Mouse (Mus musculus): ENCODE results near the gene Lrrc4b. TPM values are rescaled to one million over a fixed set of nuclear protein-coding genes. Genes with fewer than 3 reads are reported as not detected.

Lrrc4b gene
- not detected for polyA plus RNA-seq (2017; shearing (Covaris generic))

GRCm38 (mm10) chr7:44428968-44429521 is at the start of gene Lrrc4b:
Gene Lrrc4b, plus strand, starts transcription at chr7:44429018.

GRCm38 (mm10) chr7:44383980-44384715 is 44.7 kb upstream of the Lrrc4b start, which contains the start of gene Syt3:
Gene Syt3, plus strand, starts transcription at chr7:44384102.

DNA sequence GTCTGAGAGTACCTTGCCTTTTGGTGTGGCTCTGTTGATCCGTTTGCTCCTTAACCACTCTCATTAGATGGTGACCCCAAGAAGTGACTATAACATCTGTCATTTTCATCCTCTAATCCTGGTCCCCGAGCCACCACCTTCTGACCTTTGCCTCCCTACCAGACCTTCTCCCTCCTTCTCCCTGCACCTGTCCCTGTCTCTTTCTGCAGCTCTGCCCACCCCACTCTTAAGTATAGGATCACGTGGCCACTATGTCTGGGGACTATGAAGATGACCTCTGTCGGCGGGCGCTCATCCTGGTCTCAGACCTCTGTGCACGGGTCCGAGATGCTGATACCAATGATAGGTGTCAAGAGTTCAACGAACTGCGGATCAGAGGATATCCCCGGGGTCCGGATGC is 43.1 kb upstream of the Lrrc4b start, which contains the start of gene 1700008O03Rik:
Gene 1700008O03Rik (minus strand): TSS at position 101 of the 400 bp plus-strand sequence.

DNA sequence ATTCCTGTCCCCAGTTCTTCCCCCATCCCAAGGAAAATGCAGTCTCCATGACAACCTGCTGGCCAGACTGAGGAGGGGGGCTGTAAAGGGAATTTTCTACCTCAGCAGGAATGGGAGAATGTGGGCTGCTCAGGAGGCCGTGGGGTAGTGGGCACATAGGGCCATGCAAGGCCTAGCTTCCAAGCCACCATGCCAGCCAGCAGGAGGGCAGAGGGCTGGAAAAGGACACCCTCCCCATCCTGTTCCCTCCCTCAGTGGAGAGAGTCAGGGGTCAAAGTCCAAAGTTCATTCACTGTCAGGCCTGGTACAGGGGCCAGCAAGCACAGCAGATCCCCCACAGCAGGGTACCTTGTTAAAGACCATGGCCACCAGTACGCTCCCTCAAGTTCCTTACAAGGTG is 36.3 kb downstream of the Lrrc4b start, which contains the start of gene Aspdh:
Gene Aspdh (plus strand): TSS at position 281 of the 400 bp plus-strand sequence.

DNA sequence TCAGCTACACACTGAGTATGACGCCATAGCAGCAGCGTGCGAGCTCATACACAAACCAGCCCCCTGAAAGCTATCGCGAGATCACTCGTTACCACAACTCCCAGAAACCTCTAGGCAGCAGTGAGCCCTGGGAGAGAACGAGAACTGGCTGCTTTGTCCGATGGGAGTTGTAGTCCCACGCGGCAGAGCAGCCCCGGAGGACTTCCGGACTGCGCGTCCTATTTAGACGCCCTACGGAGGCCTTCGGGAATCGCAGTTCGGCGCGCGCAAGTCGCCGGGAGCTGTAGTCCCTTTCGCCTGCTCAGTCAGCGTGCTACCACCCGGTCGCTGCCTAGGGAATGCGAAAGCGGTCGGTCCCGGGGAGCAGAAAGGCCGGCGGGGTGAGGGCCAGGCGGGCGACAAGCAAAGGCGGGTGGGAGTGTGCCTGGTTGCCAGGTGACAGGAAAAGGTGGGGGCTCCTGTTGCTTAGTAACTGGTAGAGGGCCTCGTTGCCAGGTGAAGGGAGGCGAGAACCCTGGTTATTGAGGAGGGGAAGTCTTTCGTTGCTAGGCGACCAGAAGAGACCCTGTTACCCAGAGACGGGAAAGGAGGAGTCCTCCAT is 39.1 kb downstream of the Lrrc4b start, which contains the start of gene Josd2:
Gene Josd2 (plus strand): TSS at position 170 of the 601 bp plus-strand sequence.

GRCm38 (mm10) chr7:44495992-44496770 is 67.4 kb downstream of the Lrrc4b start, which contains the start of the genes Emc10 and Fam71e1:
Gene Emc10, minus strand, starts transcription at chr7:44496529.
Gene Fam71e1, plus strand, starts transcription at chr7:44496581.

Other genes with a start within 250 kb of the Lrrc4b start
- not detected for gene Klk1b24, start 240.8 kb upstream of the Lrrc4b start, polyA plus RNA-seq (2017; shearing (Covaris generic))
- not detected for gene Klk1b3, start 230.8 kb upstream of the Lrrc4b start, polyA plus RNA-seq (2017; shearing (Covaris generic))
- not detected for gene Klk1b4, start 221.6 kb upstream of the Lrrc4b start, polyA plus RNA-seq (2017; shearing (Covaris generic))
- gene Klk1b5, start 213.1 kb upstream of the Lrrc4b start, polyA plus RNA-seq (2017; shearing (Covaris generic)): not detected
- gene Klk1, start 203.7 kb upstream of the Lrrc4b start, polyA plus RNA-seq (2017; shearing (Covaris generic)): not detected
- gene Gm36864, start 192.8 kb upstream of the Lrrc4b start, polyA plus RNA-seq (2017; shearing (Covaris generic)): not detected
- 2.1 TPM for gene 1700028J19Rik, start 182.3 kb upstream of the Lrrc4b start, polyA plus RNA-seq (2017; shearing (Covaris generic))
- 189 TPM for gene 2410002F23Rik, start 182.3 kb upstream of the Lrrc4b start, polyA plus RNA-seq (2017; shearing (Covaris generic))
- 0.28 TPM for gene Acp4, start 171.6 kb upstream of the Lrrc4b start, polyA plus RNA-seq (2017; shearing (Covaris generic))
- not detected for gene Gm15517, start 167.6 kb upstream of the Lrrc4b start, polyA plus RNA-seq (2017; shearing (Covaris generic))
- gene Clec11a, start 122.1 kb upstream of the Lrrc4b start, polyA plus RNA-seq (2017; shearing (Covaris generic)): 0.31 TPM
- gene Shank1, start 118.8 kb upstream of the Lrrc4b start, polyA plus RNA-seq (2017; shearing (Covaris generic)): 0.16 TPM
- gene Syt3, start 44.9 kb upstream of the Lrrc4b start, polyA plus RNA-seq (2017; shearing (Covaris generic)): 0.28 TPM
- 0.71 TPM for gene 1700008O03Rik, start 43.2 kb upstream of the Lrrc4b start, polyA plus RNA-seq (2017; shearing (Covaris generic))
- gene Aspdh, start 36.4 kb downstream of the Lrrc4b start, polyA plus RNA-seq (2017; shearing (Covaris generic)): 0.28 TPM
- gene Josd2, start 39.0 kb downstream of the Lrrc4b start, polyA plus RNA-seq (2017; shearing (Covaris generic)): 111 TPM
- 188 TPM for gene Emc10, start 67.5 kb downstream of the Lrrc4b start, polyA plus RNA-seq (2017; shearing (Covaris generic))
- 3.4 TPM for gene Fam71e1, start 67.6 kb downstream of the Lrrc4b start, polyA plus RNA-seq (2017; shearing (Covaris generic))
- not detected for gene Mybpc2, start 95.6 kb downstream of the Lrrc4b start, polyA plus RNA-seq (2017; shearing (Covaris generic))
- gene Spib, start 103.1 kb downstream of the Lrrc4b start, polyA plus RNA-seq (2017; shearing (Covaris generic)): 0.87 TPM
- gene Pold1, start 119.8 kb downstream of the Lrrc4b start, polyA plus RNA-seq (2017; shearing (Covaris generic)): 58.9 TPM
- gene Nr1h2, start 124.9 kb downstream of the Lrrc4b start, polyA plus RNA-seq (2017; shearing (Covaris generic)): 143 TPM
- 1.3 TPM for gene Napsa, start 143.4 kb downstream of the Lrrc4b start, polyA plus RNA-seq (2017; shearing (Covaris generic))
- gene Kcnc3, start 161.6 kb downstream of the Lrrc4b start, polyA plus RNA-seq (2017; shearing (Covaris generic)): not detected
- not detected for gene Myh14, start 241.8 kb downstream of the Lrrc4b start, polyA plus RNA-seq (2017; shearing (Covaris generic))